Mouse (Mus musculus) lung, postnatal 0 days (tissue): ENCODE measurements around the gene Gpatch8.

Source experiments
- CTCF ChIP-seq: IDR thresholded peaks from 2 replicates; pipeline ENCODE4 v1.5.1; 2016; ENCODE audit warnings: antibody characterized with exemption, mild to moderate bottlenecking
- EP300 ChIP-seq: IDR thresholded peaks from 2 replicates; pipeline ENCODE4 v1.6.1; 2016; ENCODE audit warnings: antibody characterized with exemption, mild to moderate bottlenecking, control low read depth

GRCm38 (mm10) chr11:102582736-102583135, 26.5 kb upstream of the Gpatch8 start:
- TF ChIP-seq CTCF (no peak), EP300 (no peak)
